Mouse (Mus musculus): ENCODE results near the gene Rcn2.

Gene Rcn2

DNA sequence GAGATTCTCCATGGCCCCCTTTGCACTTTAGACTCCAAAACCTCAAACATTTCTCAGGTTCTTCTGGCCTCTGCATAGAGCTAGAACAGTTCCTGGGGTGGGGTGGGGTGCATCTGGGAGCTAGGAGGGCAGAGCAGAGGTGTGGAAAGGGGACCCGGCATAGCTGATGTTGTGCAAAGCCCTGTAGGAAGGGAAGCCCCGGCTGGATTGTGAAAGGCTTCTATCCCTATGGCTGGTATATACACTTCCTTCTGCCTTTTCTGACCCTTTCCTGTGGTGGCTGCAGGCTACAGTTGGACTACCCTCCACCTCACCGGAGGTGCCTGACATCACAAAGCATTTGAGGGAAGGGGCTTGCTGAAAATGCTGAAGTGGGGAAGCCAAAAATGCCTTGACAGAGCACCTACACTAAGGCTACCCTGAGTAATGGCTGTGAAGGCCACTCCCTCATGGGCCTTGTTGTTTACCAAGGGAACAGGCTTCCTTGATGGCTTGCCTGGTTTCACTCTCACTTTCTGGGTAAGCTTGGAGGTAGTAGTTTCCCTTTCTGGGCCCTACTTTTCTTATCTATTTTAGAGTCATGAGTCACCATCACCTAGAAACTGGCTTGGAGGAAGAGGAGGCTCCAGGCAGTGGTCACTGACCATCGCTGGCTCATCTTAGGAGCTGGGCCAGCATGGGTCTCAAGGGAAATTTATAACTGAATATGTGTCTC, 56.1 kb downstream of the Rcn2 start:
- DNase-seq (ENCODE audit: low spot score): no peak

DNA sequence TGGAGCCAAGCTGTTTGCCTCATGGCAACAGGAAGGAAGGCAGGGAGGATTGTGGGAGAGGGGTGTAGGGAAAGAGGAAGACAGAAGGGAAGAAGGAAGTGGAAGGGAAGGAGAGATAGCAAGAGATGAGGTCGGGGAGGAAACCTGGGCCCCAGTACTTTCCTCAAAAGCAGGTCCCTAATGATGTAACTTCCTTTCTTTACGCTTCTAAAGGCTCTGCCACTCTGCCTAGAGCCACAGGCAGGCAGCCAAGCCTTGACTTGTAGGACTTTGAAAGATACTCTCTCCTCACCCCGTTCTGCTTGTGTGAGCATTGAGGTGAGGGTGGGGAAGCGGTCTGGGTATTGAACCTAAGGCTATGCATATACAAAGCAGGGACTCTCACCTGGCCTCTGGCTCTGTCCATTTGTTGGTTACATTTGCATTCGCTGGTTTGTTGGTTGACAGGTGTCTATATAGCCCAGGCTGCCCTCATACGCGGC, 58.4 kb downstream of the Rcn2 start:
- no peak for DNase-seq (ENCODE audit: low spot score)

DNA sequence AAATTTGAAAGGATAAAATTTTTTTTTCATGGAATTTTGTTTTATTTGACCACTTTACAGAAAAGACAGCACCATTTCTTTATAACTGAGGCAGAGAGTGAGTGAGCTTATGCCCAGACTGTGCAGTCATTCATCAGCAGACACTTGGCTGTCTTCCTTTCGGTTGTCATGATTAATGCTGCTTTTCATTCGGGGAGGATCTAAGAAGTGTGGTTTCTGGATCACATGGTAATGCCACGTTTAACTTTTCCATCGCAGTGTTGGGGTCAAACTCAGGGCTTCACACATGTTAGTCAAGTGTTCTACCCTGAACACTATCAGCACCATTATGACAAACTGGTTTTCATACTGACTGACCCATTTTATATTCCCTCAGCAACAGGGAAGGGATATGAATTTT, 59.4 kb downstream of the Rcn2 start:
- no peak for DNase-seq (ENCODE audit: low spot score)

DNA sequence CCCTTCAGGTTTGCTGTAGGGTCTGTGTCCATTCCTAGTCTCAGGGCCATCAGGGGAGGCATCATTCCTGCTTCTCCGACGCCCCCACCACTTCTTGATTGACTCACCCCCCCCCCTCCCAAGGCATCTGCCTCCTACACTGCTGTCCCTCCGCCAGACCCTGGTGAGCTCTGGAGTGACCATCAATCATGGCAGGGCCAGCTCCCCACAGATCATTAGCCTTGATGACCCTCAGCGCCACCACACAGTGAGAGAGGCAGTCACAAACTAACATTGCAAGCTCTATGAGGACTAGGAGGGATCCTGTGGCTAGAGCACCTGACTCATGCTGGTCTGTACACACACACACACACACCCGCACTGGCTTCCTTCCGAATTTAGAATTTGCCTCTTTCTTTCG, 63.3 kb downstream of the Rcn2 start:
- DNase-seq (ENCODE audit: low spot score): no peak

DNA sequence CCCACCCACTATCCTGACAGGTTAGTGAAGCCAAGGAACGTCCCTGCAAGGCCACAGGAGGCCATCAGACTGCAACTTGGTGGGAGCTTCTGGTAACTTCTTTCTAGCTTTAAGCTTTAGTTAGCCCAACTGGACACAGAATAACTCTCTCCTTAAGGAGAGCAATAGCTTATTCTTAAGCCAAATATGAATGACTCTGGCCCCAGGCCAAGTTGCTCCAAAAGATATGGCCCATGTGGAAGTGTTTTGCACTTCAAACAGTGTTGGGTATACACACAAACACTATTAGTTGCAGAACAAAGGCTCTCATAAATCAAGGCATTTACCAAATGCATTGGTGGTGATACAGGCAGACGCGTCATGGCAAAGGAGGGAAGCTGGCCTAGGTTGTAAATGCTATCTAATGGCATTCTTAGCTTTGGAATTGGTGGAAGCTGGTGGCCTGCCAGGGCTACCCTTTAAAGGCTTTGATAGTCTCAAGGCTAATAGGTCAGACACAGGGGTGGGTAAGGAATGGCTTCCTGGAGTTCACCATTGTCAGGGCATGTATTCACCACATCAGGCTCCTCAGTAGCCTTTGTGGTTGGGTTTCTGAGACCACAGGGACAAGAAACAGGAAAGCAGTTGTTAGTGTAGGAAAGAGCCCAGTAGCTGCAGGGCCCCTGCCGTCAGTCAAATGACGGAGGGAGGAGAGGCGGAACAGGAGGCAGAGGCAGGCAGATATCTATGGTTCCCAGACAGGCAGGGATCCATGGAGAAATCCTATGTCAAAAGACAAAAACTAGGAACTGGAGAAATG, 64.8 kb downstream of the Rcn2 start:
- DNase-seq (ENCODE audit: low spot score): no peak

DNA sequence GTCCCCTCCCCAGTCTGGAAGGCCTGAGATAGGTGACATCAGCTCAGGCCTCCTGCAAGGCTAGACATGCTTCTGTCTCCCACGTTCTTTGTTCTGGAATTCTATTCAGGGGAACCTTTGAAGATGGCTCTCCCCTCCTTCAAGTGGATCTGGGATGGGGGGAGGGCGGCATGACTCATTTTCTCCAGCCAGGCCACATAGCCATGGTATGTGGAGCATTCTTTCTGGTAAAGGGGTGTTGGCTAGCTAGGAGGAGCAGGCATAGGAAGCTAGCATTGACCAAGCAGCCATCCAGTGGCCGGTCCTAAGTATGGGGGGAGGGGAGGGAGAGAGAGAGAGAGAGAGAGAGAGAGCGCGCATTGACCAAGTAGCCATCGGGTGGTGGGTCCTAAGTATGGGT, 65.9 kb downstream of the Rcn2 start:
- DNase-seq (ENCODE audit: low spot score): no peak

DNA sequence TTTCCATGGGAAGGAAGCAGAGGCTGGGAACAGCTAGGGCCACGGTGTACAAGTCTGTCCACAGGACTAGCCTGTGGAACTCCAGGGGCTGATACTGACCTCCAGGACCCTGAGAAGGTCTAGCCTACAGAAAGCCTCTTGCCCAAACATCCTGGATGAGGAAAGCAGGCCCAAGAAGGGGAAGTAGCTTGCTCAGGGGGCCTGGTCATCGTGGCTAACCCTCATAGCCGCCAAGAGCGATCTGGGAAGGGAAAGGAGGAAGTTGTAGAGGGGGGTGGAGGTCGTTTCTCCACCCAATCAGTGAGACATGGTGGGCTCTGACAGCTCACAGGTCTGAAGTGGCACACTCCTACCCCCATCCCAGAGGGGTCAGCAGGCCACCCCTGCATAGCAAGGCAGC, 66.5 kb downstream of the Rcn2 start:
- DNase-seq (ENCODE audit: low spot score): no peak
